ENCODE assay signal across 22 mouse cellular contexts in the genomic region with DNA sequence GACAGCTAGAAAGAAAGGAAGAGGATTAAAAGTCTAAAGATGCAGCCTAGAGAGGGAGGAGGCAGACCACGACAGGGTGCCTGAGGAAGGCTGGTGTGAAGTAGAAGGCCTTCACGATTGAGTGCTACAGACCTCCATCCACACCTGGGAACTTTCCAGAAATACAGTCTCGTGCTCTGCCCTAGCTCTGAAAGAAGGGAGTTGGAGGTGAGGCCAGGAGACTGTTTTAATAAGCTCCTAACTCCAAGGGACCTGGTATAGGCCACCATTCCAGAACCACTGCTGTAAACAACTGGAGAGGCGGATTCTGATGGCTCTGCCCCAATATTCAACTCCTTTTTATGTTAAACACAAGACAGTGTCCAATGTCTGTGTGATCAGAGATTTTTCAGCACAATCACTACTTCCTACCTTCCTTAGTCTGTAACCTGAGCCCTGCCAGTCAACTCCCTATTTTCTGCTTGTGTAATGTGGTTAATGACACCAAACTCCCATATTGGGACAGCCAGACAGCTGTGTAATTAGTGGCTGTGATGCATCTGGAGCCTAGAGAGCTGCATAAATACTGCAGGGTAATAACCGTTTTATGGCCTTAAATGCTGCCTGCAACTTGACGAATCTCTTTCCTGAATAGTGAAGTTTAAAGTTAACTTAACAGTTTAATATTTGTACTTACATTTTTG.
A peak's percentile ranks its signal among the peaks of the same experiment; 100 is the strongest.
DNase-seq lines count a peak whose midpoint lies in the region; ATAC-seq lines count a peak whose summit lies in the region.
"Had no signal": no experiment of that assay in that cellular context is flagged by ENCODE, and none has a peak within 500 bp of the region (broad histone marks: within the 10 kb centered on the region; RNA-seq: fewer than 3 reads in every experiment).

No protein-coding gene starts in this region.

- no peaks in the 10 kb centered on the region for H3K9me3 ChIP-seq in kidney, embryonic 16.5 days (ENCODE audit: low read length)
- no peaks in the 10 kb centered on the region for H3K9me3 ChIP-seq in embryonic facial prominence, embryonic 14.5 days (ENCODE audit: control insufficient read depth, low read length)
- H3K9me3 ChIP-seq in intestine, embryonic 16.5 days (ENCODE audit: control insufficient read depth, low read length) = no peaks in the 10 kb centered on the region
- no peaks in the 10 kb centered on the region for H3K9me3 ChIP-seq in stomach, embryonic 15.5 days
- no peaks in the 10 kb centered on the region for H3K9me3 ChIP-seq in midbrain, embryonic 13.5 days
- H3K9me3 ChIP-seq: heart, embryonic 13.5 days; limb, embryonic 15.5 days; liver, embryonic 15.5 days; midbrain, embryonic 12.5 days had no signal

- no peaks in the 10 kb centered on the region for H3K27me3 ChIP-seq in kidney, embryonic 16.5 days (ENCODE audit: insufficient read depth, low read length)
- H3K27me3 ChIP-seq in embryonic facial prominence, embryonic 14.5 days (replicated peaks; ENCODE audit: control insufficient read depth, insufficient read depth, low read length) = no peaks in the 10 kb centered on the region
- H3K27me3 ChIP-seq in intestine, embryonic 16.5 days (replicated peaks; ENCODE audit: control insufficient read depth, insufficient read depth, low read length) = no peaks in the 10 kb centered on the region
- H3K27me3 ChIP-seq in stomach, embryonic 15.5 days (replicated peaks) = no peaks in the 10 kb centered on the region
- H3K27me3 ChIP-seq in midbrain, embryonic 13.5 days = no peaks in the 10 kb centered on the region
- H3K27me3 ChIP-seq: heart, embryonic 13.5 days; liver, embryonic 15.5 days; Patski had no signal

- 26% methylated on average over 6 of the region's 6 CpGs for WGBS in kidney, embryonic 16.5 days
- 44% methylated on average over 6 of the region's 6 CpGs for WGBS in embryonic facial prominence, embryonic 14.5 days
- 56% methylated on average over 6 of the region's 6 CpGs for WGBS in intestine, embryonic 16.5 days
- 59% methylated on average over 6 of the region's 6 CpGs for WGBS in stomach, embryonic 15.5 days
- WGBS in midbrain, embryonic 13.5 days = 65% methylated on average over 6 of the region's 6 CpGs

- peak; percentile 81 for ATAC-seq in kidney, embryonic 16.5 days (ENCODE audit: low FRiP score, low TSS enrichment)
- ATAC-seq in embryonic facial prominence, embryonic 14.5 days (ENCODE audit: low read depth) = peak; percentile 63; the same call in 1 of the 2 replicates
- peak; percentile 52; the same call in 1 of the 2 replicates for ATAC-seq in intestine, embryonic 16.5 days
- ATAC-seq in stomach, embryonic 15.5 days (ENCODE audit: insufficient read depth, low FRiP score, low read depth) = no peak
- no peak for ATAC-seq in midbrain, embryonic 13.5 days
- ATAC-seq: CD4-positive, CD25-positive, alpha-beta regulatory T cell, adult 4 months; forebrain, embryonic 14.5 days; Patski had no signal

- H3K4me1 ChIP-seq in kidney, embryonic 16.5 days (ENCODE audit: insufficient read depth, low read length) = peaks cover 56% of the 10 kb centered on the region
- no peaks in the 10 kb centered on the region for H3K4me1 ChIP-seq in embryonic facial prominence, embryonic 14.5 days (ENCODE audit: control insufficient read depth, insufficient read depth, low read length)
- H3K4me1 ChIP-seq in intestine, embryonic 16.5 days (ENCODE audit: control insufficient read depth, insufficient read depth, low read length) = peaks cover 16% of the 10 kb centered on the region
- H3K4me1 ChIP-seq in stomach, embryonic 15.5 days = no peaks in the 10 kb centered on the region
- H3K4me1 ChIP-seq in midbrain, embryonic 13.5 days (replicated peaks) = peaks cover 9% of the 10 kb centered on the region

- H3K4me2 ChIP-seq in kidney, embryonic 16.5 days (replicated peaks; ENCODE audit: low read depth, low read length) = no peak overlapping the region
- no peak overlapping the region for H3K4me2 ChIP-seq in embryonic facial prominence, embryonic 14.5 days (ENCODE audit: low read depth, low read length)
- H3K4me2 ChIP-seq in intestine, embryonic 16.5 days (ENCODE audit: low read depth, low read length) = no peak overlapping the region
- H3K4me2 ChIP-seq in stomach, embryonic 15.5 days = no peak overlapping the region
- H3K4me2 ChIP-seq in midbrain, embryonic 13.5 days (replicated peaks) = no peak overlapping the region
- H3K4me2 ChIP-seq: heart, embryonic 13.5 days; hindbrain, embryonic 14.5 days; limb, embryonic 15.5 days; liver, embryonic 15.5 days; midbrain, embryonic 12.5 days had no signal

- no peak overlapping the region for H3K4me3 ChIP-seq in kidney, embryonic 16.5 days (ENCODE audit: low read length)
- H3K4me3 ChIP-seq in embryonic facial prominence, embryonic 14.5 days (ENCODE audit: low read depth, low read length) = no peak overlapping the region
- H3K4me3 ChIP-seq in intestine, embryonic 16.5 days (ENCODE audit: low read length) = no peak overlapping the region
- no peak overlapping the region for H3K4me3 ChIP-seq in stomach, embryonic 15.5 days (replicated peaks)
- H3K4me3 ChIP-seq in midbrain, embryonic 13.5 days (replicated peaks) = no peak overlapping the region
- H3K4me3 ChIP-seq: heart, embryonic 13.5 days; limb, embryonic 15.5 days; liver, embryonic 15.5 days; midbrain, embryonic 12.5 days had no signal

- peak overlapping the region; percentile 76 for H3K27ac ChIP-seq in kidney, embryonic 16.5 days (ENCODE audit: low read length)
- no peak overlapping the region for H3K27ac ChIP-seq in embryonic facial prominence, embryonic 14.5 days (replicated peaks; ENCODE audit: low read depth, low read length)
- H3K27ac ChIP-seq in intestine, embryonic 16.5 days (ENCODE audit: low read length) = peak overlapping the region; percentile 23
- H3K27ac ChIP-seq in stomach, embryonic 15.5 days = peak overlapping the region; percentile 64
- H3K27ac ChIP-seq in midbrain, embryonic 13.5 days = no peak overlapping the region
- H3K27ac ChIP-seq: heart, embryonic 13.5 days; hindbrain, embryonic 14.5 days; limb, embryonic 15.5 days; liver, embryonic 15.5 days; midbrain, embryonic 12.5 days had no signal

- no peak for DNase-seq in kidney, postnatal 4 days
- no peak for DNase-seq in embryonic facial prominence, embryonic 14.5 days (ENCODE audit: low spot score)
- no peak for DNase-seq in gastrocnemius, postnatal 25 days
- DNase-seq: adrenal gland, postnatal 14 days; cerebellum, adult 11 months; cerebellum, postnatal 25 days; embryo, embryonic 11 days; kidney, adult 2 months; right cerebral cortex, postnatal 25 days; thymus, postnatal 36 days had no signal

- H3K36me3 ChIP-seq in kidney, embryonic 16.5 days (ENCODE audit: insufficient read depth, low read length) = no peaks in the 10 kb centered on the region
- H3K36me3 ChIP-seq in embryonic facial prominence, embryonic 14.5 days (ENCODE audit: control insufficient read depth, insufficient read depth, low read length) = no peaks in the 10 kb centered on the region
- H3K36me3 ChIP-seq in intestine, embryonic 16.5 days (ENCODE audit: control insufficient read depth, insufficient read depth, low read length) = no peaks in the 10 kb centered on the region
- H3K36me3 ChIP-seq in stomach, embryonic 15.5 days = no peaks in the 10 kb centered on the region
- no peaks in the 10 kb centered on the region for H3K36me3 ChIP-seq in midbrain, embryonic 13.5 days
- H3K36me3 ChIP-seq: heart, embryonic 13.5 days; limb, embryonic 15.5 days; liver, embryonic 15.5 days; midbrain, embryonic 12.5 days had no signal

- no peak overlapping the region for H3K9ac ChIP-seq in kidney, embryonic 16.5 days (replicated peaks; ENCODE audit: low read length)
- no peak overlapping the region for H3K9ac ChIP-seq in embryonic facial prominence, embryonic 14.5 days (ENCODE audit: low read depth, low read length)
- H3K9ac ChIP-seq in intestine, embryonic 16.5 days (ENCODE audit: low read depth, low read length) = no peak overlapping the region
- no peak overlapping the region for H3K9ac ChIP-seq in stomach, embryonic 15.5 days
- no peak overlapping the region for H3K9ac ChIP-seq in midbrain, embryonic 13.5 days (replicated peaks)
- H3K9ac ChIP-seq: heart, embryonic 13.5 days; hindbrain, embryonic 14.5 days; limb, embryonic 15.5 days; liver, embryonic 15.5 days; midbrain, embryonic 12.5 days had no signal

Comparison
In these comparisons a context has a peak if more than half of its experiments do, and no peak if none do; other contexts are left out.
1. ATAC-seq: peak in kidney, embryonic 16.5 days (single experiment), embryonic facial prominence, embryonic 14.5 days (single experiment) and intestine, embryonic 16.5 days (single experiment); none in stomach, embryonic 15.5 days (single experiment) and midbrain, embryonic 13.5 days (single experiment).
2. H3K27ac ChIP-seq: peak in kidney, embryonic 16.5 days (single experiment), intestine, embryonic 16.5 days (single experiment) and stomach, embryonic 15.5 days (single experiment); none in embryonic facial prominence, embryonic 14.5 days (single experiment) and midbrain, embryonic 13.5 days (single experiment).